Mouse (Mus musculus) T-cell, adult 2 months (primary cell): ENCODE results near the gene Klhl8.

Experiments used
- DNase-seq: peaks from one replicate; pipeline ENCODE4 v3.0.0; 2022; ENCODE audit warnings: low spot score

Klhl8 gene

GRCm38 (mm10) chr5:103813291-103813690, 97.8 kb downstream of the Klhl8 start:
- DNase-seq = no peak
